Mouse (Mus musculus) embryonic facial prominence, embryonic 10.5 days (tissue): ENCODE measurements at regions not wholly inside any gene's neighbourhood (a gene's known extent, or its start where the extent isn't known, plus 50 kb on each side); places are given as distances from the start of the nearest gene placed in this dataset.
"Not testable (repeated sequence)": the region's sequence is repeated elsewhere in the genome, so short reads cannot be mapped to it uniquely, and the experiment has no call there.

Experiments
- DNase-seq: peaks from one replicate; pipeline ENCODE4 v3.0.0-alpha.2; 2017; ENCODE audit warnings: low spot score
- H3K27ac ChIP-seq: fragments of 300-500 bp; sonication (generic); replicated peaks from 2 replicates; pipeline ENCODE4 v1.5.1; 2016; ENCODE audit warnings: mild to moderate bottlenecking
- H3K27me3 ChIP-seq: fragments of 300-500 bp; sonication (generic); replicated peaks from 2 replicates; pipeline ENCODE4 v1.6.1; 2016; ENCODE audit warnings: low read depth, mild to moderate bottlenecking; ENCODE audit not compliant: poor library complexity, severe bottlenecking
- H3K36me3 ChIP-seq: fragments of 300-500 bp; sonication (generic); replicated peaks from 2 replicates; pipeline ENCODE4 v1.6.1; 2016; ENCODE audit warnings: mild to moderate bottlenecking, moderate library complexity
- H3K4me1 ChIP-seq: fragments of 300-500 bp; sonication (generic); 2 replicates; pipeline ENCODE4 v1.6.1; 2016
- H3K4me3 ChIP-seq: fragments of 300-500 bp; sonication (generic); 2 replicates; pipeline ENCODE4 v1.5.1; 2016; ENCODE audit warnings: mild to moderate bottlenecking, moderate library complexity
- H3K9me3 ChIP-seq: fragments of 300-500 bp; sonication (generic); 2 replicates; pipeline ENCODE4 v1.6.1; 2016; ENCODE audit warnings: mild to moderate bottlenecking
- WGBS: fragments of 180-500 bp; shearing (Covaris S2); methylation state at CpG from one replicate; pipeline ENCODE4 v1.1.7; 2016; 5-methylcytosine and 5-hydroxymethylcytosine counted together

GRCm38 (mm10) chr13:88704526-88704925 lies 116.7 kb upstream of the Edil3 start:
- 19% methylated on average over 1 of the region's 1 CpGs for WGBS
- no peak overlapping the region for H3K27ac ChIP-seq
- DNase-seq: peak; percentile 61
- H3K36me3 ChIP-seq: no peaks in the 10 kb centered on the region
- H3K27me3 ChIP-seq: no peaks in the 10 kb centered on the region
- H3K4me1 ChIP-seq: no peaks in the 10 kb centered on the region
- no peak overlapping the region for H3K4me3 ChIP-seq
- no peaks in the 10 kb centered on the region for H3K9me3 ChIP-seq

GRCm38 (mm10) chr13:88729626-88730025 lies 91.6 kb upstream of the Edil3 start:
- H3K4me1 ChIP-seq, H3K27ac ChIP-seq, H3K27me3 ChIP-seq, H3K9me3 ChIP-seq, H3K4me3 ChIP-seq, DNase-seq, H3K36me3 ChIP-seq: not testable (repeated sequence)
- 95% methylated on average over 2 of the region's 2 CpGs for WGBS

- H3K4me3 ChIP-seq: no peak overlapping the region
- no peaks in the 10 kb centered on the region for H3K9me3 ChIP-seq
- H3K27me3 ChIP-seq: no peaks in the 10 kb centered on the region
- no peak overlapping the region for H3K27ac ChIP-seq
- WGBS: 71% methylated on average over 1 of the region's 1 CpGs
- H3K36me3 ChIP-seq: no peaks in the 10 kb centered on the region
- no peaks in the 10 kb centered on the region for H3K4me1 ChIP-seq
- no peak for DNase-seq
Measured at GRCm38 (mm10) chr13:88749916-88750315, 71.4 kb upstream of the Edil3 start.
